Mouse (Mus musculus) adrenal gland, adult 8-10 months (tissue): ENCODE measurements around the gene Mecom. TPM values are rescaled to one million over a fixed set of nuclear protein-coding genes. Genes with fewer than 3 reads are reported as not detected.

ENCODE experiments used
- DNase-seq: peaks from one replicate; pipeline ENCODE4 v3.0.0; 2022
- total RNA-seq, 4 experiments: library from RNA; stranded (reverse); gene quantifications; 2 replicates each; pipeline ENCODE4 v1.2.4; 2022

Gene Mecom
- total RNA-seq, 4 experiments from 2014 or later = 5.9 to 8.9 (median 6.3) TPM

DNA sequence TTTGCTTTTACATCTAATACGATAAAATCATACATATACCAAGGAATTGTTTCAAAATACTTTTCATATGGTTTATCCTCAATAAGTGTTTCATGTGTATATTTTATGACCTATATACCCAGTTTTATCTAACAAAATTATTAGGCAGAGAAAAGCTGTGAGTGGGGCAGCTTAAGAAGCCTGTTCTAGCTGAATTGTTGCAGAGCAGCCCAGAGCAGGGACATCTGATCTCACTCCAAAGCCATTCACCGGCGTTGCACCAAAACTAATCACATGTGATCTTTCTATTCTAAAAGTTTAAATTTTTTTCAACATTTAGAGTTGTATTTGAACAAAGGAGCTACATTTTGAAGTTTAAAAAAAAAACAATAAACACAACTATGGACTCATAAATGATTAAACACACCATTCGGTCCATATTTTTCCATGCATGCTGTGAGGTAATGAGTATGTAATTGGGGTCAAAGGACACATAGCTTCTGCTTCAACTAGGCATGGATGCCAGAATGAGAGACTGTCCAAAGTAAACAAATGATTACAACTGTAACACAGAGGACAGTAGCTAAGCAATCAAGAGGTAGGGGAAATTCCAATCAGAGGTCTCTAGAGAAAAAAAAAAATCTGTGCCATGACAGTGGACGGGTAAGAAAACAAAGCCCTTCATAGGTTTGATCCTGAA is 64.7 kb downstream of the Mecom start:
- DNase-seq = no peak

DNA sequence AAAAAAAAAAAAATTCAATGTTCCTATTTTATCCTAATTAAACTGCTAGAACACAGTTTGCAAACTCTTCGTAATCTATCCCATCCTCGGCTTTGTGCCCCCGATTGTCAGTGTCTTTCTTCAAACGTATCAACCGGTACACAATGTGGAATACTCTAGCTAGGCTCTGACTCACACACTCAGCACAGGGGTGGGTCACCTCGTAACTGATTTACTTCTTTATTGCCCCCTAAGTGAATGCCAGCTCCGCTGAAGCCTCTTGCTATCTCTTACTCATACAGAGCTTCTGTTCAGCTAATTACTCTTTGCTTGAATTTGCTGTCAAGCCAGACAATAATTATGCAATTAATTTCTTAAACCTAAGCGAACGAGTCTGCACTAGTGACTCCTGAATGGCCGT is 66.1 kb downstream of the Mecom start:
- no peak for DNase-seq

DNA sequence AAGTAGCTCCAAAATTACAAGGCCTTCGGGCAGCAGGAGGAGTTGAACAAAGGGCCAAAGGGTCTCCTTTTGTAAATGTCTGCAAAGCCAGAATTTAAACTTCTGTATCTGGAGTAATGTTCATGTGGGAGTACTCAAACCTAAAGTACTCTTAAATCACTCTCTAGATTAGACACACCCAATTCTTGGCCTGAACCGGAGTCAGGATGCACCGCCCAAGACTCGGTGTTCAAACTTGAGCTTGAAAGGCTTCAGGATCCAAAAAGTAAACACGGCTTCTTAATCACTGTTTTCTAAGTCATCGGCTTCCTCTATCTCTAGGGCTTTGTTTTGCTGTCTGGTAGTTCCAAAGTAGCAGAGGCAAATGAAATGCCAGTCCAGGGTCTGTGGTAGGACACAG is 67.3 kb downstream of the Mecom start:
- no peak for DNase-seq

DNA sequence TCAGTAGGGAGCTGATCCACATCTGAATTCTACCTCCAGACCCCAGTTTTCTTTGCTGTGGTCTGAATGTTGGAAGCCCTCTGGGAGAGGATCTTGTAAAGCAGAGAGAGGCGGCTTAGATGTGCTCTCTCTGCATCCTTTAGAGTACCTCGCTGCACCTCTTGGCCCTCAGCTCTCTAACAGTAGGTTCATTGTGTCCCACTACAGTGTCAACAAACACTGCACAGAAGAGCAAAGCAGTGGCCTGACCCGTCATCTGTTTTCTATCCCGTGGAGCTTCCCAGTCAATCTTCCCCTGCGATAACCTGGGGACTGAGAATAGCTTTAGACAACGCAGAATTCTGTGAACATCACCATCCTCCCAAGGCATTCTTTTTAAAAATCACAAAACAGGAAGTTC is 69.6 kb downstream of the Mecom start:
- DNase-seq = no peak

DNA sequence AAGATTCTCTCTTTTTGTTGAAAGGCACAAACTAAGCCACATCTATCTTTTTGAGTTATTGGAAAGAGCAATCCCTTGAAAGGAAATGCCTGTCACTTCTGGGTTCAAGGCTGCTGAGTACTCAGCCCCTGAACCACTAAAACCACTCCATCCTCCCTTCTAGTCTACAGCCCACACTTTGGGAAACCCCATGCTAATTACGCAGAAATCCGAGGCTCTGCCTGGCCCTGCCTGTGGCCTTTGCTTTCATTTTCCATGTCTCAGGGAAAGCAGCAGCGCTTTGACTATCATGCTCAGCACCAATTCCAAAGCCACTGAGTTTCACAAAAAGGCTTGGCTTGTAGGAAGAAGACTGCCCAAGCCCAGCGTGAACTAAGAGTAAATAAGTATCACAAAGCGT is 70.8 kb downstream of the Mecom start:
- DNase-seq = no peak

DNA sequence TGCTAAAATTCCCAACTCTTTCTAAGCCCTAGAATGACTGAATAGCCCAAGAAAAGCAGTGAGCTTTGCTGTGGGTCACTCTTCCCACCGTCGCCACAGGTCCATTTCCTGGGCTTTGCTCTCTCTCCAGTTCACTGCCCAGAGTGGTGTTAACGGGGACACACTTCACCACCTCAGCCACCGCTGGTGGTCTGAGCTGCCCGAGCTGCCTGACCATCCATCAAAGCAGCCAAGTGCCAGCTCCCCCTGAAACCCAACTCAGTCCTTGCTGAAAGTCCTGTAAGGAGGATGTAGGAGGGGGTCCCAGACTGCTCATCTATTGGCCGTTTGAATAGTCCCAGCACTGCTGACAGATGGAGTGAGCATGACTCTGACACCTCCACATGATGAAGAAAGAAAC is 72.2 kb downstream of the Mecom start:
- no peak for DNase-seq

DNA sequence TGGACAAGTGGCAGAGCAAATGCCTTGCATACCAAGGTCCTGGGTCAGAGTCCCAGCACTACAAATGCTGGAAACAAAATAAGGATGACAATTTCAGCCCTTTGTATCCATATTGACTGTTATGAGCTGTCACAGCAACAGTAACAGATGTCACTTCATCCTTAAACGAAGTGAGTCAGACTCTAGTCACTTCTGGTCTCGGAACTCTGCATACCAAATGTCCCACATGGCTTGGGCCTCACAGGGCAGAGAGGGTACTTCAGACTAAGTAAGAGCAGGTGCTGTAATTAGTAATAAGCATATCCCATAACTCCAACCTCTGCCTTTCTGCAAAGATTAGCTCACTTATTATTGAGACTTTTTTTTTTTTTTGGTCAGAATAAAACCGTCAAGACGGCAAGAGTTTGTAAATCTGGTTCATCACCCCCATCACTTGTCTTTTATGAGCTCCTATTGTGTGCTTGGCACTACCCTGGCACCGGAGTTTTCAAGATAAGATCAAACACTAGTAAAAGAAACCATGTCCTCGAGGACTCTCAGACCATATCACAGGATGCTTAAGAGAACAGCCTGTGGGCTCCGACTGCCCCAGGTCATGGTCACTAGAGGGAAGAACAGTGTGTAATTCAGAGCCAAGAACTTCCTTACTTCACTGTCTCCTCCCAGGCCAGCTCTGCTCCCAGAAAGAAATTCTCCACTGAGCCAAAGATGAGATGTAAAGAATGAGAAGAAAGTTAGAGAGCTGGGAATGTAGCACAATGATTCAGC is 79.6 kb downstream of the Mecom start:
- DNase-seq = no peak

DNA sequence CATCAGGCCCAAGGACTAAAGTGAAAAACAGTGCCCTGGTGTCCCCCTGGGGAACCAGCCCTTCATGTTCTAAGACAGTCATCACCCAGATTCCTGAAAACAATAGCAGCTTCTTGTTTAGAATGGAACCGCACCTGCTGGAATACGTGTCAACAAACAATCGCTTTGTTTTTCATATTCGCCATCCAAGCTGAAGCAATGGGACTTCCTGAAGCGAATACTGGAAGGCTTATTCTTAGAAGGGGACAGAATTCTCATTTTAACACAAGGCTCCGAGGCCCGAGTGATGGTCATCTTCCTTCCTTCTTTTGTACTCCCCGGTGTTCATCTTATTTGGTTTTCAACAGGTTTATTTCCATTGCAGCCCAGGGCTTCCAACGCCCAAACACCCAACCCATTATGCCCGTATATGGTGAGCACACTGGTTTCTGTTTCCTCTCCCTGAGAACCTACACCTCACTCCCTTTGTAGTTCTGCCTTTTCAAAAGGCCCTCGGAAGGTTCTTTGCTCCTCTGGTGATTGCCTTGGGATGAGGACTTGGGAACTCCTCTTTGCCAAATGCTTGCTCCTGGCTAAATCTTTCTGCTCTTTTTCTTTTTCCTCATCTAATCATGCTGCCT is 81.7 kb downstream of the Mecom start:
- no peak for DNase-seq

DNA sequence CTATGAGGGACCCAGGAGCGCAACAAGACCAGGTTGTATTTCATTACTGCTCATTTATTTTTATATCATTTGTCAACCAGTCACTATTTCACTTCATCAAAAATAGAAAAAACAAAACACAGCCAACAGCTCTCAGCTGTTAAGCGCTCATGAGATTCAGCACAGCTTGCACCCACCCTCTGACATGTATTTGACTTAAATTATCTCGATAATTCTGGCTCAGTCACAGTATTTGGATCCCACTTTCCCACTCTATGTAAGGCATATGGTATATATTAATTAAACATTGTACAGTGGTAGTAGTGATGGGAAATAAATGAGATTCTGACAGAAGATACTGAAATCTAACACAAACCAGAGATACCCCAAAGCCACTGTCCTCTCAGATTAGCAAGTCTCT is 83.3 kb downstream of the Mecom start:
- DNase-seq = no peak

DNA sequence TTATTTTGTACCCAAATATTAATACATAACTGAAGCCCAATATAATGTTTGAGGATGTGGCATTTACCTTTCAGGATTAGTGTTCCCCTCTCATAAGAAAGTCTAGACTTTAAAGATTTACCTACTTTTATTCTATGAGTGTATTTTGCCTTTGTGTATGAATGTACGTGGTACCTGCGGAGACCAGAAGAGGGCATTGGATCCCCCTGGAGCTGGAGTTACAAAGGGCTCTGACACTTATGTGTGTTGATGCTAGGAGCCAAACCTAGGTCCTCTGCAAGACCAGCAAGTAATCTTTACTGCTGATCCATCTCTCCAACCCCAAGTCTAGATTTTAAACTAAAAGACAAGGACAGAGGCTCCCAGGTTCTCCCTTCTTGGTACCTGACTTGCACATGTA is 86.0 kb downstream of the Mecom start:
- no peak for DNase-seq

DNA sequence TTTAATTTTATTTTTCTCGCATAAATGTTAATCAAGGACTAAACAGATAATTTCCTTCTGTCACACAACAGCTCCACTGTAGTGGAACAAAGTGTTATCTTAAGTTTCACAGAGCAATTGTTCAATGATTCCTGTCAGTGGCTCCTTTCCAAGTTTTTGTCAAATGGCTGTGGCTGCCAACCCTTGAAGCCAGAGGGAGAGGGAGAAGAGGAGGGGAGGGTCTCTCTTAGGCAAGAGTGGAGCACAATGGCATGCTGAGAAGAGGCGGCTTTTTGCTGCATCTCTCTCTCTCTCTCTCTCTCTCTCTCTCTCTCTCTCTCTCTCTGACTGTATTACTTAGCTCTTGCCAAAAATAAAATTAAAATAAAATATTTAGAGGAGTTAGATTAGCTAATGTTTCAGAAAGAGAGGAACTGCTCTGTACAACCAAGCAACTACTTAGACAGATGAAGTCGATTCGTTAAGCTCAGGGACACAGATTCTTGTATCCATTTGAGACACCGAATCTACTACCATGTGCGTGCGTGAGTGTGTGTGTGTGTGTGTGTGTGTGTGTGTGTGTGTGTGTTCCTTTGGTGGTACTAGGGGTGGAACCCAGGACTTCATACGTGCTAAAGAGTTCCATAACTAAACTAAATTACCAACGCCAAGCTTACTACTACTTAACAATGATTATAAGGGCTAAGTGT is 86.8 kb downstream of the Mecom start:
- no peak for DNase-seq

DNA sequence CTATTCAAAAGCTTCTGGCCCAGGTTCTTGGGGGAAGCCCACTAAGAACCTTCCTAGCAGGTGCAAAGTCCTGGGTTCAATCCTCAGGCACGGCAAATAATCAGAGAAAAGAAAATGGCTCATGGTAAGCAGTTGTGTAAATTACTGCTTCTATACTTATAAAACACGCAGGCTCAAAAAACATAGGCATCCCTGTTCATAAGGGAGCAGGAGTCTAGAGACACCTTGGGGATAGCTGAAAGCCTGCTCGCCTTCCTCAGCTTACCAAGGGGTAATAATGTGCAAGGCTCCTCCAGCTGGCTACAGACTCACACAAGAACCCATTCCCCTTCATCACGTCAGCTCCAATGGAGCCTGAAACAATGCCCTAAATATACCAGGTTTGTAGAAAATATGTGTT is 88.2 kb downstream of the Mecom start:
- no peak for DNase-seq

DNA sequence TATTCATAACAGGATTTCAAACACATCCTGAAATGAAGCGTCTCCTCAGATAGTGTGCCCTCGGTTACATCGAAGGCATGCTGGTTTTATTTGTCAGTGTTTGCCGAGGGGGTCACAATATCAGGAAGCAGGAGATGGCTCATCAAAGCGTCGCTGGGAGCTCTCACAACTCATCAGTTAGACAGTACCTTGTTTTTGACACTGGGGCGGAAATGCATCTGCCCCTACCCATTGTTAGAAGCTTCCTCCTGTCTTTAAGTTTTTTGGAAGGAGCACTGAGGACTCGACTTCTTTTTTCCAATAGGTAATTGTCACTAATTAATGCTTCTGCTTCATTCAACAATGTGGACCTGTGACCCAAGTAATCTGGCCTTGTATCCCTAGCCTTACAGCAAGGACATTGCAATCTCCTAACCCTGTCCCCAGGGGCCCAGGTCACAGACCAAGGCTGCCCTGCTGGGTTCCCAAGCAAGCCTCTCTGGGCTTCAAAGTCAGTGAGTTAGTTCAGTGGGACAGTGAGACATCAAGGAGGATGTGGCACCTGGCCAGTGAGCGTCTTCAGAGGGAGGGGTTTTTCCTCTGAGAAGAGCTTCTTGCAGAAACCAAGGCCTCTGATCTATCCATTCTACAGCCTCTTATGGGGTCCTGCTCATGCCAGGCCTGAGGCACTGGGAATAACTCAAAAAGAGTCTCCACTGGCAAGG is 89.7 kb downstream of the Mecom start:
- DNase-seq = no peak

DNA sequence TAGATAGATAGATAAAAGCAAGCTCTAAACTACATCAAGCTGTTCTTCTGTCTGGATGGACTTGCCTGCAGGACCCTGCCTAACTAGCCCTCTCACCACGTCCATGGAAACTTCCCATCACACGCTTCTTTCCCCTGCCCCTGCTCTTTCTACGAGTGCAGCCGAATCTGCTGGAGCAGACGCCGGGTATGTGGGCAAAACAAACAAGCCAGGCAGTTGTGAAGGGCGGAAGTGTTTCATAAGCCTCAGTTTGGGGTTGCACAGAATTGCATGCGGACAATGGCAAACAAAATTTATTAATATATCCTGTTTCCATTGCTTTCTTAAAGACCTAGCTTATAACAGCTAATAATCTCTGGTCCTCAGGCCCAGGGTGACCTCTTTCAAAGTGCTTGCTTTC is 91.9 kb downstream of the Mecom start:
- no peak for DNase-seq

DNA sequence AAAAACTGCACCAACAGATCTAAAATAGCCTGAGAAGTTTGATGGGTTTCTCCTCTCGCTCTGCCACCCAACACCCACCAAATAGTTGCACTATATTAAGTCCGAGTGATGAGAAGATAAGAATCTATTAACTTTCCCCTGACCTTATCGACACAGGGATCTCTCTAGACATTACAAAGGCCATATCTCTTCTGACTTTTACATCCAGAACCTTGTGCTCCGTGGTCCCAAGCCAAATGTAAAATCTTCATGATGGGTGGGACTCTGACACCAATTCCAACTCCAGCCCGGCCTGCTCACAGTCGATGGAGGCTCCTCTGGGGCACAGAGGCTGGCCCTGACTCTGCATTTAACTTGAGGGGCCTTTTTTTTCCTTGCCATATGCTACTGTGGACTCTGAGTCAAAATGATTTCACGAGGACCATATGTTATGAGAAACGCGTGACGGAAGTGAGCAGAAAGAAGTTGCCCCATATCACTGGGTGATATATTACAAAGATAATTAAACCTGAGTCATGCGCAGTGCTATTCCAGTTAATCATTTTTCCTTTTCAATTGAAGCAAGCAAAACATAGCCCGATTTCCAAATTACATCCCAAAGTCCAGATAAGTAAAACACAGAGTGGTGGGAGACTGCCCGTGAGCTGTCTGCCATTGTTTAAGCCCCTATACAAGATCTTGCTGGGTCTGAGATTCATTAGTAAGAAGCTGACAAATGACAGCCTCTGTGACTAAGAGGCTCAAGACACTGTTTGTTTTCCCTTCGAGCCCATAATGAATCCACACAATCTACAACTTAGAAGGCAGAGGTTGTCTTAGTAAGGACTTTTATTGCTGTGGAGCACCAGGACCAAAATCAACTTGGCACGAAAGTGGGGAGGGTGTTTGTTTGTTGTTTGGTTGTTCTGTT is 94.0 kb downstream of the Mecom start:
- DNase-seq = no peak

DNA sequence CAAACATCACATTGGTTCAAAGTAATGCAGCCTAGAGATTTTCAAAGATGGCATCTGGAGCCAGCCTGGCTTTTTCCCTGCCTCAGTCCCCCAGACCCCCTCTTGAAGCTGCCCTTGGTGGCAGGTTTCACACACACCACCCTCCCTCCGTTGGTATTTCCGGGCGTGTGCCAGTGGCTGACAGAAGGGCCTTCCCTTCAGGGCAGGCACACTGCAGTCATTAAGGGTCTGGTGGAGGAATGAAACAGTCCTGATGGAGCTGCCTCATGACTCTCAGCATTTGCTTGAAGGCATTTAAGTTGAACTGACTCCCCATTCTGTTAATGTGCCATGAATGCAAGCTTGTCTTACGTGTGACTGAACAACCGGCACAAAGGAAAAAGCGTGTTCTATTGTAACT is 94.8 kb downstream of the Mecom start:
- no peak for DNase-seq

DNA sequence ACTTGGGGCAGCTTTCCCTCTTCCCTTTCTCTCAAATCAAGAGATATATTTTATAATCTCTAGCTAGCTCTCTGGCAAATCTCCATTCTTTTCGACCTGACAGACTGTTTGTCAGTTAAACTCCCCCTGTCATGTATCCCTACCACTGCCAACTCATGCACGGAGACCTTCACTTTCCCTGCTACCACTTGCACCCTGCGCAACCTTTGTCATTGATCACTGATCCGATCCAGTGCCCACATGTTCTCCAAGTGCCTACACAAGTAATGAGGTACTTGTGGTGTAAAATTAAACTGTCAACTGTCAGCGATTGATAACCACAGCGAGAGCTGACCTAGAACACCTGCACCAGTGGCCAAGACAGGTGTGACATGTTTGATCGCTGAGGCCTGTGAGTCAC is 95.3 kb downstream of the Mecom start:
- DNase-seq = no peak

DNA sequence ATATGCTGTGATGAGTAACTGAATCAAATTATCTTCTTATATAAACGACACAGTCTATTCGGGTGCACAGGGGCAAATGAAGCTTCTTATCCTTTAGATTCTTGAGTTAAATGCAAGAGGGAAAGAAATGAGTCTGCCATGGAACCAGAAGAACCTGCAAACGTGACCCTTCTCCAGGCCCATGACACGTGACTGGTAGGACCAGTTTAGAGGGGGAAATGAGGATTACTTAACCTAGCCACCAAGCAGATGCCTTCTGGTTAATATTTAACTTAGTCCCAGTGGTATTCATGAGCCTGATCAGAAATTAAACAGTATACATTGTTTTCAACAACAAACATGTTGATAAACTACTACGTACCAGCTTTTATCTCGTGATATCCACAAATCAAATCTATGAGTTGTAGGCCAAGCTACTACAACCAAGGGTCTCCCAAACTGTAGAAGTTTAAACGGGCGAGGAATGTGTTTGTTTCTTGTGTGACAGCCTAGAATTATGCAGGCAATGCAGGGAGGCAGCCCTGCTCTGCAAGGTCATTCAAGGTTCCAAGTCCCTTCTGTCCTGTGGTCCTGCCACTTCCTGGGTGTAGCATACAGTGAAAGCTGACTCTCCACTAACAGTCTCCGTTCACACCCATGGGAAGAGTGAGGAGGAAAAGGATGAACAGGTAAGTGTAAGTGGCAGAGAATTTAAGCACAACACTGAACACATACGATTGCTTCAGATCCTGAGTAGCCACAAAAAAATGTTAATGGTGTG is 97.4 kb downstream of the Mecom start:
- DNase-seq = no peak

DNA sequence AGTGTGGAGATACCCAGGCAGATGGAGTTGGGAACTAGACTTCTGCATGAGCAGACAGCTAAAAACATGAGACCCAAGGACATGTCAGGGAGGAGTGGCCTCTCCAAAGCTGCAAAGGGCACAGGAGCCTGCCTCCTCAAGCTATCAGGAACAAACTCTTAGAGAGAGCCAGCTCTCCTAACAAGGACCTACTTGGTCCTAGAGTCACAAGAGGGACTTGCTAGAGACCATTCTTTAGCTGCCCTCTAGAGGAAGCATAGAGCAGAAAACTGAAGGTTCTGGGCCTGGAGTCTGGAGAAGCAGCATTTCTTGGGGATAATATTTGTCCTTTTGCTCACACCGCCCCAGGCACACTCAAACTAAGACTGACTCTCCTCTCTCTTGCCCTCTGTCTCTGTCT is 99.2 kb downstream of the Mecom start:
- no peak for DNase-seq

DNA sequence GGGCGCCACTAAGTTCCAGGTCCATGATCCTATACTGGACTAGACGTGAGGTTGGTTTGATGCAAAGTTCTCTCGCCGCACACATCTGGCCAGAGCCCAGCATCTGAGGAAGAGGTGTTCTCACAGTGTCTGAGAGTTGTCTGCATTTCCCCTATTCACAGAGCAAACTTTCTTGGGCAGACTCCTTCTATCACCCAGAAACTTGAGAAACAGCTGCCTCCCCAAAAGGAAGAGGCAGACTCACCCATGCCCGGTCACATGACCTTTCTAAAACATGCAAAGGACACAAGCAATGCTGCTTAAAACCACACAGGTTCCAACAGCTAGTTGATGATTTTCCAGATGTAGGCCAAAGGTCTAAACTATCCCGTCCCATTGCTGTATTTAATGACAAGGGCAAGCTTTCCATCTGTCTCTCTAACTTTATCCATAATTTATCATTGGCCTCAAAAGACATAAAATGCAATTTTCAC is 101.8 kb downstream of the Mecom start:
- DNase-seq = no peak
